Mouse (Mus musculus): Measurements from ENCODE around the gene Agxt. TPM values are rescaled to one million over a fixed set of nuclear protein-coding genes. Genes with fewer than 3 reads are reported as not detected.

Agxt gene
- polyA plus RNA-seq, 1 experiment: 0.08 TPM

GRCm38 (mm10) chr1:93128710-93129349 lies 6.2 kb upstream of the Agxt start:
- Histone ChIP-seq H3K4me1 (ENCODE audit: control insufficient read depth, insufficient read depth, low read length) (no peaks in the 10 kb centered on the region), H3K27ac (ENCODE audit: insufficient read depth, low read depth, low read length) (no peak overlapping the region), H3K4me3 (ENCODE audit: insufficient read depth, low read depth, low read length) (no peak overlapping the region), H3K36me3 (ENCODE audit: control insufficient read depth, insufficient read depth, low read length) (no peaks in the 10 kb centered on the region), H3K27me3 (replicated peaks; ENCODE audit: control insufficient read depth, insufficient read depth, low read length) (no peaks in the 10 kb centered on the region)
- 25% methylated on average over 6 of the region's 6 CpGs for WGBS
- peak; percentile 51 for DNase-seq
- TF ChIP-seq CTCF (conservative IDR thresholded peaks at IDR 0.05; ENCODE audit: insufficient read depth, insufficient read length, low read depth, low read length) (peak; percentile 82), POLR2A (IDR thresholded peaks at IDR 0.05; ENCODE audit: low read depth, low read length) (no peak)

GRCm38 (mm10) chr1:93130242-93130983 lies 4.6 kb upstream of the Agxt start:
- 70% methylated on average over 10 of the region's 10 CpGs for WGBS
- Histone ChIP-seq H3K27me3 (replicated peaks; ENCODE audit: control insufficient read depth, insufficient read depth, low read length) (no peaks in the 10 kb centered on the region), H3K4me1 (ENCODE audit: control insufficient read depth, insufficient read depth, low read length) (no peaks in the 10 kb centered on the region), H3K4me3 (ENCODE audit: insufficient read depth, low read depth, low read length) (no peak overlapping the region), H3K36me3 (ENCODE audit: control insufficient read depth, insufficient read depth, low read length) (no peaks in the 10 kb centered on the region), H3K27ac (ENCODE audit: insufficient read depth, low read depth, low read length) (no peak overlapping the region)
- TF ChIP-seq CTCF (conservative IDR thresholded peaks at IDR 0.05; ENCODE audit: insufficient read depth, insufficient read length, low read depth, low read length): no peak
- TF ChIP-seq POLR2A (IDR thresholded peaks at IDR 0.05; ENCODE audit: low read depth, low read length): no peak
- peak; percentile 35 for DNase-seq

- Histone ChIP-seq H3K27ac (ENCODE audit: insufficient read depth, low read depth, low read length) (no peak overlapping the region), H3K27me3 (replicated peaks; ENCODE audit: control insufficient read depth, insufficient read depth, low read length) (no peaks in the 10 kb centered on the region), H3K36me3 (ENCODE audit: control insufficient read depth, insufficient read depth, low read length) (no peaks in the 10 kb centered on the region), H3K4me1 (ENCODE audit: control insufficient read depth, insufficient read depth, low read length) (no peaks in the 10 kb centered on the region), H3K4me3 (ENCODE audit: insufficient read depth, low read depth, low read length) (no peak overlapping the region)
- WGBS: 64% methylated on average over 8 of the region's 8 CpGs
- DNase-seq: no peak
- TF ChIP-seq POLR2A (IDR thresholded peaks at IDR 0.05; ENCODE audit: low read depth, low read length): no peak
- TF ChIP-seq CTCF (conservative IDR thresholded peaks at IDR 0.05; ENCODE audit: insufficient read depth, insufficient read length, low read depth, low read length): no peak
These were observed 2.4 kb upstream of the Agxt start for GRCm38 (mm10) chr1:93132676-93133075.

- H3K4me1 ChIP-seq (ENCODE audit: control insufficient read depth, insufficient read depth, low read length): peaks cover 3% of the 10 kb centered on the region; the same call in 1 of the 2 replicates
- DNase-seq: peak; percentile 83
- WGBS: 53% methylated on average over 6 of the region's 6 CpGs
- H3K36me3 ChIP-seq (ENCODE audit: control insufficient read depth, insufficient read depth, low read length): no peaks in the 10 kb centered on the region
- H3K27ac ChIP-seq (ENCODE audit: insufficient read depth, low read depth, low read length): no peak overlapping the region
- H3K27me3 ChIP-seq (replicated peaks; ENCODE audit: control insufficient read depth, insufficient read depth, low read length): no peaks in the 10 kb centered on the region
- H3K4me3 ChIP-seq (ENCODE audit: insufficient read depth, low read depth, low read length): no peak overlapping the region
- TF ChIP-seq CTCF (conservative IDR thresholded peaks at IDR 0.05; ENCODE audit: insufficient read depth, insufficient read length, low read depth, low read length): no peak
- no peak for TF ChIP-seq POLR2A (IDR thresholded peaks at IDR 0.05; ENCODE audit: low read depth, low read length)
These were observed 3.5 kb downstream of the Agxt start for GRCm38 (mm10) chr1:93138534-93138933.

GRCm38 (mm10) chr1:93139713-93140112 lies 4.7 kb downstream of the Agxt start:
- TF ChIP-seq POLR2A (IDR thresholded peaks at IDR 0.05; ENCODE audit: low read depth, low read length) (no peak), CTCF (conservative IDR thresholded peaks at IDR 0.05; ENCODE audit: insufficient read depth, insufficient read length, low read depth, low read length) (no peak)
- H3K4me3 ChIP-seq (ENCODE audit: insufficient read depth, low read depth, low read length): no peak overlapping the region
- H3K4me1 ChIP-seq (ENCODE audit: control insufficient read depth, insufficient read depth, low read length): peaks cover 3% of the 10 kb centered on the region; the same call in 1 of the 2 replicates
- H3K27ac ChIP-seq (ENCODE audit: insufficient read depth, low read depth, low read length): no peak overlapping the region
- no peaks in the 10 kb centered on the region for H3K36me3 ChIP-seq (ENCODE audit: control insufficient read depth, insufficient read depth, low read length)
- no peaks in the 10 kb centered on the region for H3K27me3 ChIP-seq (replicated peaks; ENCODE audit: control insufficient read depth, insufficient read depth, low read length)
- WGBS: 80% methylated on average over 7 of the region's 7 CpGs
- no peak for DNase-seq

GRCm38 (mm10) chr1:93142871-93143270 lies 7.8 kb downstream of the Agxt start:
- DNase-seq: no peak

GRCm38 (mm10) chr1:93144176-93144575 lies 9.1 kb downstream of the Agxt start:
- no peaks in the 10 kb centered on the region for H3K27me3 ChIP-seq (replicated peaks; ENCODE audit: control insufficient read depth, insufficient read depth, low read length)
- H3K27ac ChIP-seq (ENCODE audit: insufficient read depth, low read depth, low read length): no peak overlapping the region
- no peaks in the 10 kb centered on the region for H3K36me3 ChIP-seq (ENCODE audit: control insufficient read depth, insufficient read depth, low read length)
- H3K4me1 ChIP-seq (ENCODE audit: control insufficient read depth, insufficient read depth, low read length): no peaks in the 10 kb centered on the region
- 76% methylated on average over 9 of the region's 9 CpGs for WGBS
- H3K4me3 ChIP-seq (ENCODE audit: insufficient read depth, low read depth, low read length): no peak overlapping the region
- DNase-seq: no peak
- TF ChIP-seq POLR2A (IDR thresholded peaks at IDR 0.05; ENCODE audit: low read depth, low read length) (no peak), CTCF (conservative IDR thresholded peaks at IDR 0.05; ENCODE audit: insufficient read depth, insufficient read length, low read depth, low read length) (no peak)

More at GRCm38 (mm10) chr1:93142871-93143270, 7.8 kb downstream of the Agxt start:
- H3K27ac ChIP-seq (ENCODE audit: insufficient read depth, low read depth, low read length): no peak overlapping the region
- H3K4me1 ChIP-seq (ENCODE audit: control insufficient read depth, insufficient read depth, low read length): peaks cover 3% of the 10 kb centered on the region; the same call in 1 of the 2 replicates
- no peaks in the 10 kb centered on the region for H3K27me3 ChIP-seq (replicated peaks; ENCODE audit: control insufficient read depth, insufficient read depth, low read length)
- H3K36me3 ChIP-seq (ENCODE audit: control insufficient read depth, insufficient read depth, low read length): no peaks in the 10 kb centered on the region
- H3K4me3 ChIP-seq (ENCODE audit: insufficient read depth, low read depth, low read length): no peak overlapping the region
- TF ChIP-seq CTCF (conservative IDR thresholded peaks at IDR 0.05; ENCODE audit: insufficient read depth, insufficient read length, low read depth, low read length): no peak
- no peak for TF ChIP-seq POLR2A (IDR thresholded peaks at IDR 0.05; ENCODE audit: low read depth, low read length)
- 73% methylated on average over 1 of the region's 1 CpGs for WGBS

Measured in kidney, adult 2 months (tissue).